Mouse (Mus musculus) G1E (cell line): ENCODE results near the gene Eml2. TPM values are rescaled to one million over a fixed set of nuclear protein-coding genes. Genes with fewer than 3 reads are reported as not detected.
"Not testable (repeated sequence)": the region's sequence is repeated elsewhere in the genome, so short reads cannot be mapped to it uniquely, and the experiment has no call there.

Experiments used
- ATAC-seq: 2 replicates; pipeline ENCODE4 v1.8.0; 2016; ENCODE audit warnings: mild to moderate bottlenecking; ENCODE audit not compliant: insufficient number of reproducible peaks, poor library complexity, low FRiP score, severe bottlenecking; ENCODE audit errors: extremely low read depth
- DNase-seq: peaks from one replicate; pipeline ENCODE4 v3.0.0; 2012; ENCODE audit warnings: low spot score
- H3K27me3 ChIP-seq: 2 replicates; pipeline ENCODE4 v1.6.1; 2012; ENCODE audit warnings: mild to moderate bottlenecking, low read length, inconsistent platforms; ENCODE audit not compliant: insufficient read depth
- H3K36me3 ChIP-seq: replicated peaks from 2 replicates; pipeline ENCODE3; 2012; ENCODE audit warnings: mild to moderate bottlenecking, inconsistent platforms
- H3K4me1 ChIP-seq: 2 replicates; pipeline ENCODE4 v1.6.1; 2012; ENCODE audit warnings: low read depth, low read length, inconsistent platforms, mixed read lengths; ENCODE audit not compliant: insufficient read depth
- H3K4me3 ChIP-seq: 2 replicates; pipeline ENCODE4 v1.5.1; 2012; ENCODE audit warnings: low read depth, mild to moderate bottlenecking, inconsistent platforms, low read length, moderate library complexity, mixed read lengths
- H3K9me3 ChIP-seq: replicated peaks from 2 replicates; pipeline ENCODE4 v1.6.1; 2012; ENCODE audit warnings: inconsistent platforms
- CTCF ChIP-seq: IDR thresholded peaks from 2 replicates; pipeline ENCODE4 v1.5.1; 2012; ENCODE audit warnings: low read depth, low read length, inconsistent platforms, mixed read lengths
- GATA1 ChIP-seq: IDR thresholded peaks from 2 replicates; pipeline ENCODE4 v1.6.1; 2012; ENCODE audit warnings: borderline replicate concordance, low read length, inconsistent platforms, mixed read lengths
- GATA2 ChIP-seq: IDR thresholded peaks from 2 replicates; pipeline ENCODE4 v1.6.1; 2012; ENCODE audit warnings: low read depth, low read length, inconsistent platforms, borderline replicate concordance
- POLR2AphosphoS5 ChIP-seq: IDR thresholded peaks from 2 replicates; pipeline ENCODE4 v1.6.1; 2012; ENCODE audit warnings: low read depth, low read length, inconsistent platforms; ENCODE audit not compliant: insufficient replicate concordance
- TAL1 ChIP-seq: conservative IDR thresholded peaks from 2 replicates; pipeline ENCODE4 v1.6.1; 2012; ENCODE audit warnings: low read depth, low read length, inconsistent platforms, mixed read lengths
- polyA plus RNA-seq: library from polyadenylated mRNA; stranded (reverse); fragments of >175 nt; gene quantifications from 2 replicates; pipeline ENCODE4 v1.2.3, GENCODE M21; 2012
- total RNA-seq, 2 experiments: library from RNA; stranded (forward) in 1 of 2; stranded (reverse) in 1 of 2; fragments of 200-1000 nt in 1 of 2; fragments of >200 nt in 1 of 2; fragmentation: Nextera tagmentation in 1 of 2; gene quantifications; 2 replicates each; pipeline ENCODE4 v1.2.3; 2014 to 2017

Eml2 gene
- total and polyA plus RNA-seq, 3 experiments: 15.1 to 27.2 (median 19.0) TPM

DNA sequence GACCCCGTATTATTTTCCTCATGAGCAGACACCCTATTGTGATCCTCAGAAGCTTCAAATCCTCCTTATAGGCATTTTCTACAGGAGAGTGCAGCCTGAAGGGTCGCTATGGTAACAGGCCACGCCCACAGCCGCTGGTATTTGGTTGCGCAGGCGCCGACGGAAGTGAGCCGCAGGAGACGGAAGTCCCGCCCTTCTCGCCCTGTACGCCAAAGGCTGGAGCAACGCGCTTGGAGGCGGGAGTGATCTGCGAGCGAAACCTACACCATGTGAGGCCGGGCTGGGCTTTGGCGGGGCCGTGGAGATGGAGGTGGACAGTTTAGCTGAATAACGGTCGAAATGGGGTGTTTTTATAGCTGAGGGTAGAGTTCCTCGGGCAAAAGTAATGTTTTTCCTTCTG is 26.6 kb upstream of the Eml2 start, which contains the start of gene Snrpd2:
TSS of gene Snrpd2 (plus strand) at position 97 of the 400 bp plus-strand sequence.
- Histone ChIP-seq H3K4me3 (peak within 1 kb of the TSS; percentile 78), H3K36me3 (peaks cover 69% of the 10 kb centered on the region), H3K9me3 (no peaks in the 10 kb centered on the region), H3K4me1 (peaks cover 44% of the 10 kb centered on the region), H3K27me3 (no peaks in the 10 kb centered on the region)
- no peak for TF ChIP-seq GATA1
- no peak for TF ChIP-seq CTCF
- no peak for TF ChIP-seq POLR2AphosphoS5
- TF ChIP-seq TAL1: no peak
- no peak for TF ChIP-seq GATA2
- DNase-seq: peak; percentile 92
- peak; percentile 76 for ATAC-seq

DNA sequence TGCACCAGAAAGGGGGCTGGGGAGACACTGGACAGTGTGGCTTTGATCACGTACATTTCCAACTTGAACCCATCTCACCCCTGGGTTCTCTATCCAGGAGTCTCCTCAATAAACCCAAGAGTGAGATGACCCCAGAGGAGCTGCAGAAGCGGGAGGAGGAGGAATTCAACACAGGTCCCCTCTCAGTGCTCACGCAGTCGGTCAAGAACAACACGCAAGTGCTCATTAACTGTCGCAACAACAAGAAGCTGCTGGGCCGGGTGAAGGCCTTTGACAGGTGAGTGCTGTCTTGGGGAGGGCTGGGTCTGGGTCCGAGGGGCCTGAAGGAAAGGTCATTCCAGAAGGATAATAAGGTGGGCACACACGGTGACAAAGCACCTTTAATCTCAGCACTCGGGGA is 25.1 kb upstream of the Eml2 start:
- Histone ChIP-seq H3K36me3 (peaks cover 71% of the 10 kb centered on the region), H3K4me3 (peak overlapping the region; percentile 78; the same call in 1 of the 2 replicates), H3K4me1 (peaks cover 54% of the 10 kb centered on the region)
- not testable (repeated sequence) for ATAC-seq, DNase-seq, H3K9me3 ChIP-seq, H3K27me3 ChIP-seq

DNA sequence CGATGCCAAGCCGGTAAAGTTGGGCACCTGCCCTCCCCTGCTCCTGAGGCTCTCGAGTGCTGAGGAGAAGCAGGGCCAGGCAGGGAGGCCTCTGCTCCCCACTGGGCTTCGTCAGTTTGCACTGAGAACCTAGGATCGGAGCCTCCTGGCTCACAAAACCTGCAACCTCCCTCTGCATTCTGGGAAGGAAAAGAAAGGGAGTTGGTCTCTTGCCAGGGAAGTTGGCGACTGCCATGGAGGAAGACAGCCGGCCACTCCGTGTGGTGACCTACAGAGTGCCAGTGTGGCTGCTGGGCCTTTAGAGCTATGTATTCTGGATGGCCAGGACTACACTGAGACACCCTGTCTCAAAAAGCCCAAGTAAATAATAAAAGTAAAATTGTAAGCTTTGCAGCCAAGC is 21.4 kb upstream of the Eml2 start:
- TF ChIP-seq CTCF (no peak), GATA1 (no peak), POLR2AphosphoS5 (no peak), TAL1 (no peak), GATA2 (no peak)
- ATAC-seq (no peak), DNase-seq (no peak)
- H3K36me3 ChIP-seq: peaks cover 90% of the 10 kb centered on the region
- no peaks in the 10 kb centered on the region for H3K27me3 ChIP-seq
- H3K4me3 ChIP-seq: no peak overlapping the region
- H3K9me3 ChIP-seq: no peaks in the 10 kb centered on the region
- peaks cover 46% of the 10 kb centered on the region for H3K4me1 ChIP-seq

DNA sequence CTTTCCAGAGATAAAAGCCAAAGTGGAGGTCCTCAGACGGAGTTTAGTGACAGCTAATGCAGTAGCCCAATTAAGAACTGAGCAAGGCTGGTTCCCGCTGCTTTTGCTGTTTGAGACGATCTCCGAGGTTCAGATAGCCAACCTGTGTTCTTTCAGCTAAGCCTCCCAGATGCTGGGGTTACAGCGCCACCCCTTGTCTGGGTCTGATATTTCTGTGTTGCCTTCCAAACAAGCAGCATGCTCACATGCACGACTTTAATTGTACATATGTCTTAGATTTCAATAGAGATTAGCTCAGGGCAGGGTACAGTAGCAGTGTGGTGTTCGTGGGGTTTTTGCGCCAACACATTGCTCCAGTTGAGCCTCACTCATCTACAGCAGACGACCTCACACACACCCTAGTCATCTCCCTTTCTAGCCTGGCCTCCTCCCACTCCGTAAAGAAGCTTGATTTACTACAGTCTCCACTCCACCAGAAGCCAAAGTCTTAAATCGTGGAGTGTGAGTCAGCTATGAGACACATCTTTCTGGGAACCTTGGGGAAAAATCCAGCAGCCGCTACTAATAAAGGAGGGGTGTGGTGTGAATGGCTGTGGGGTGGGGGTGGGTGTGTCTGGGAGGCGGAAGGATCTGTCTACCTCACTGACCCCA is 20.3 kb upstream of the Eml2 start:
- Histone ChIP-seq H3K36me3 (peaks cover 92% of the 10 kb centered on the region), H3K4me1 (peaks cover 48% of the 10 kb centered on the region), H3K4me3 (no peak overlapping the region), H3K27me3 (no peaks in the 10 kb centered on the region), H3K9me3 (no peaks in the 10 kb centered on the region)
- TF ChIP-seq GATA2 (no peak), GATA1 (no peak), POLR2AphosphoS5 (no peak), TAL1 (no peak), CTCF (no peak)
- no peak for ATAC-seq
- DNase-seq: no peak

DNA sequence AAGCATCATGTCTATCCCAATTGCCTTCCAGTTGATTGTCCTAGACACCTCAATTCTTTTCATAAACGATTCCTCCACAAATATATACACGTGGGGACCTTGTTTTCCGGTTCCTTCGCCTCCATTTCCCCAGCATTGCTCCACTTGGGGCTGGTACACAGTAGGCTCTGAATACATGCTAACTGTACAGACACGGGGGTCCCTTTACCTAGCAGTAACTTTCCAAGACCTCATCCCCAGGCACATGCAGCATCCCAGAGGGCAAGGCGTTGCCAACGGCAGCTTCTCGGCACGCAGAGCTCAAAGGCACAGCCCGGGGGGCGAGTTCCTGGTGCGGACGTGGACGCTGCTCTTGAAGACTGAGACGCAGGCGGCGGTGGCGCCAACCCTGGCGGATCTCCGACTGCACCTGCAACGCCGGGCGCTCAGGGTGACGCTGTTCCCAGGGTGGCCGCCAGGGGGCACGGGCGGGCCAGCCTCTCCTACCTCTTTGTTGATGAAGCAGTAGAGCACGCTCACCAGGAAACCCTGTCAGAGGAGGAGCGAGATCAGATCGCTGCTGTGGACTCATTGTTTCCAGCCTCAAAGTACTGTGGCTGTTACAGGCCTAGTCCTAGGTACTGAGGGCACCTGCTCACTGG is 18.9 kb upstream of the Eml2 start:
- peaks cover 35% of the 10 kb centered on the region for H3K4me1 ChIP-seq
- H3K4me3 ChIP-seq: peak overlapping the region; percentile 44; the same call in 1 of the 2 replicates
- ATAC-seq (peak; percentile 70; the same call in 1 of the 2 replicates), DNase-seq (peak; percentile 76)
- no peaks in the 10 kb centered on the region for H3K9me3 ChIP-seq
- H3K36me3 ChIP-seq: peaks cover 82% of the 10 kb centered on the region
- peak; percentile 92 for TF ChIP-seq CTCF
- no peak for TF ChIP-seq GATA2
- no peak for TF ChIP-seq POLR2AphosphoS5
- TF ChIP-seq GATA1: no peak
- TF ChIP-seq TAL1: no peak
- H3K27me3 ChIP-seq: 0 out of 2 replicates have a peak, but pooled peaks cover under 1% of the 10 kb centered on the region

DNA sequence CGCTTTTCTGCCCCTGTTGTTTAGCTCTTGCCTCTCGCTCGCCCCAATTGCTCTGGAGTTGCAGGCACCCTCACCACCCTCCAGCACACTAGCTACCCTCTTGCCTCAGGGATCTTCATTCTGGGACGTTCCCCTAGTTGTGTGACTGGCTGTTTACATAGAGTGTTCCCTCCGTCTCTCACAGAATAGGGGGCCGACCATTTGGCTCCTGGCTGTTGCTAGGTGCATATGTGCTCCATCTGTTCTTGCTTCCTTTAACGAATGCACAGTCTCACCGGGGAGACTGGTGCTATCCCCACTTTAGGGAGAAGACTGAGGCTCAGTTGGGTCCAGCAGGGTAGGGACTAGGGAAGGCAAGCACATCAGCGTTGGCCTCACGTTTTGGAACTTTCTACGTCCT is 17.6 kb upstream of the Eml2 start:
- DNase-seq (no peak), ATAC-seq (no peak)
- H3K9me3 ChIP-seq: no peaks in the 10 kb centered on the region
- no peak overlapping the region for H3K4me3 ChIP-seq
- TF ChIP-seq GATA2 (no peak), TAL1 (no peak), CTCF (no peak), POLR2AphosphoS5 (no peak), GATA1 (no peak)
- peaks cover 77% of the 10 kb centered on the region for H3K36me3 ChIP-seq
- H3K27me3 ChIP-seq: peaks cover 7% of the 10 kb centered on the region
- peaks cover 38% of the 10 kb centered on the region for H3K4me1 ChIP-seq
